Mouse (Mus musculus) liver, adult 2 months (tissue): ENCODE results near the gene Timm22.

ENCODE experiments used
- CTCF ChIP-seq: fragments of 200-500 bp; IDR thresholded peaks from 2 replicates; pipeline ENCODE4 v1.5.1; 2011; ENCODE audit warnings: low read depth, low read length, control low read depth
- POLR2A ChIP-seq: fragments of 200-500 bp; IDR thresholded peaks from 2 replicates; pipeline ENCODE4 v1.6.1; 2011; ENCODE audit warnings: low read length, control low read depth; ENCODE audit not compliant: insufficient read depth; ENCODE audit errors: extremely low read depth

GRCm38 (mm10) chr11:76357464-76357863 is 49.3 kb upstream of the Timm22 start:
- no peak for TF ChIP-seq POLR2A
- TF ChIP-seq CTCF: no peak
